Mouse (Mus musculus): Measurements from ENCODE around the gene Mettl8.

Gene Mettl8

GRCm38 (mm10) chr2:71055300-71056114 lies at the start of gene Mettl8, which contains the start of gene Dcaf17:
Mettl8 (minus strand) TSS chr2:71055583.
Dcaf17 (plus strand) TSS chr2:71055328.
- DNase-seq (ENCODE audit: low read depth), result peak; percentile 95

- DNase-seq (ENCODE audit: low read depth), result no peak
Observed at GRCm38 (mm10) chr2:71104696-71105095, 49.3 kb upstream of the Mettl8 start.

GRCm38 (mm10) chr2:71103292-71103680 lies 47.9 kb upstream of the Mettl8 start:
- DNase-seq (ENCODE audit: low read depth), result no peak

GRCm38 (mm10) chr2:71102621-71103291 lies 47.4 kb upstream of the Mettl8 start:
- DNase-seq (ENCODE audit: low read depth), result no peak

- DNase-seq (ENCODE audit: low read depth), result peak; percentile 35
Observed at GRCm38 (mm10) chr2:71096170-71096569, 40.8 kb upstream of the Mettl8 start.

GRCm38 (mm10) chr2:71090660-71091445 lies 35.5 kb upstream of the Mettl8 start:
- DNase-seq (ENCODE audit: low read depth), result no peak

- DNase-seq (ENCODE audit: low read depth), result no peak
Observed at GRCm38 (mm10) chr2:71089766-71090165, 34.4 kb upstream of the Mettl8 start.

GRCm38 (mm10) chr2:71083454-71084193 lies 28.2 kb upstream of the Mettl8 start:
- DNase-seq (ENCODE audit: low read depth), result no peak

- DNase-seq (ENCODE audit: low read depth), result no peak
Observed at GRCm38 (mm10) chr2:71082416-71082815, 27.0 kb upstream of the Mettl8 start.

GRCm38 (mm10) chr2:71073828-71074227 lies 18.4 kb upstream of the Mettl8 start:
- DNase-seq (ENCODE audit: low read depth), result no peak

GRCm38 (mm10) chr2:71073330-71073729 lies 17.9 kb upstream of the Mettl8 start:
- no peak for DNase-seq (ENCODE audit: low read depth)

GRCm38 (mm10) chr2:71071601-71072000 lies 16.2 kb upstream of the Mettl8 start:
- DNase-seq (ENCODE audit: low read depth), result no peak

- no peak for DNase-seq (ENCODE audit: low read depth)
Observed at GRCm38 (mm10) chr2:71056115-71056835, 892 bp upstream of the Mettl8 start.

GRCm38 (mm10) chr2:71054716-71055115 lies 667 bp downstream of the Mettl8 start:
- no peak for DNase-seq (ENCODE audit: low read depth)

- DNase-seq (ENCODE audit: low read depth), result no peak
Observed at GRCm38 (mm10) chr2:71050511-71050910, 4.9 kb downstream of the Mettl8 start.

GRCm38 (mm10) chr2:71048896-71049295 lies 6.5 kb downstream of the Mettl8 start:
- no peak for DNase-seq (ENCODE audit: low read depth)

GRCm38 (mm10) chr2:71046751-71047320 lies 8.5 kb downstream of the Mettl8 start:
- DNase-seq (ENCODE audit: low read depth), result no peak

GRCm38 (mm10) chr2:71046151-71046550 lies 9.2 kb downstream of the Mettl8 start:
- DNase-seq (ENCODE audit: low read depth), result no peak

GRCm38 (mm10) chr2:71039522-71040121 lies 15.8 kb downstream of the Mettl8 start:
- DNase-seq (ENCODE audit: low read depth), result no peak

- DNase-seq (ENCODE audit: low read depth), result no peak
Observed at GRCm38 (mm10) chr2:71037447-71037846, 17.9 kb downstream of the Mettl8 start.

All from c-Kit-positive CD71-negative TER-119-negative erythroid progenitor cells, embryonic 14.5 days (primary cell).